Mouse (Mus musculus) layer of hippocampus, postnatal 10 days (tissue): ENCODE measurements around the gene Cd1d1. TPM values are rescaled to one million over a fixed set of nuclear protein-coding genes. Genes with fewer than 3 reads are reported as not detected.

ENCODE experiments used
- DNase-seq, 2 experiments: peaks; one replicate each; pipeline ENCODE4 v3.0.0; 2021; ENCODE audit warnings: low spot score in 2 of 2
- total RNA-seq, 2 experiments: library from RNA; stranded (reverse); gene quantifications; 2 replicates each; pipeline ENCODE4 v1.2.3; 2021

Gene Cd1d1
- total RNA-seq, 2 experiments from 2014 or later = 3.8 to 4.3 TPM

GRCm38 (mm10) chr3:86962665-86963435, 36.4 kb downstream of the Cd1d1 start:
- DNase-seq = no peak

GRCm38 (mm10) chr3:86961395-86961669, 37.9 kb downstream of the Cd1d1 start:
- DNase-seq = no peak

GRCm38 (mm10) chr3:86960656-86961394, 38.4 kb downstream of the Cd1d1 start:
- no peak for DNase-seq

- DNase-seq = no peak
Measured at GRCm38 (mm10) chr3:86959088-86959487, 40.2 kb downstream of the Cd1d1 start.

- no peak for DNase-seq
Measured at GRCm38 (mm10) chr3:86955376-86955775, 43.9 kb downstream of the Cd1d1 start.

GRCm38 (mm10) chr3:86954521-86954920, 44.7 kb downstream of the Cd1d1 start:
- DNase-seq = no peak

GRCm38 (mm10) chr3:86953819-86954218, 45.4 kb downstream of the Cd1d1 start:
- DNase-seq = no peak

GRCm38 (mm10) chr3:86950652-86951051, 48.6 kb downstream of the Cd1d1 start:
- DNase-seq = no peak

Other genes with a start within 250 kb of the Cd1d1 start
- 100 to 1,000 TPM; 141 to 146 TPM for gene Dclk2, start 78.6 kb downstream of the Cd1d1 start, total RNA-seq
- gene Kirrel, start 175.3 kb upstream of the Cd1d1 start, total RNA-seq = 1 to 10 TPM; 5.9 to 6.4 TPM